ENCODE assay signal across 10 mouse cellular contexts in genomic region chr1:136948511-136949275, GRCm38 (mm10). TPM values are rescaled to one million over a fixed set of nuclear protein-coding genes. Genes with fewer than 3 reads are reported as not detected.
DNase-seq lines count a peak whose midpoint lies in the region; ATAC-seq and TF ChIP-seq lines count a peak whose summit lies in the region.
"Had no signal": no experiment of that assay in that cellular context is flagged by ENCODE, and none has a peak within 500 bp of the region (broad histone marks: within the 10 kb centered on the region; RNA-seq: fewer than 3 reads in every experiment).

No protein-coding gene starts in this region.

- no peak for TF ChIP-seq POLR2A in cerebellum, adult 2 months (IDR thresholded peaks at IDR 0.05; ENCODE audit: borderline replicate concordance, insufficient read depth, low read length)
- TF ChIP-seq POLR2A in bone marrow, adult 2 months (IDR thresholded peaks at IDR 0.05; ENCODE audit: borderline replicate concordance, control insufficient read depth, low read depth, low read length), result no peak

- TF ChIP-seq CTCF in cerebellum, adult 2 months (IDR thresholded peaks at IDR 0.05; ENCODE audit: borderline replicate concordance, insufficient read depth, low read depth, low read length), result no peak
- TF ChIP-seq CTCF in bone marrow, adult 2 months (IDR thresholded peaks at IDR 0.05; ENCODE audit: control insufficient read depth, insufficient read depth, low read length), result no peak
- peak; percentile 38 for TF ChIP-seq CTCF in lung, postnatal 0 days (IDR thresholded peaks at IDR 0.05)

- no peaks in the 10 kb centered on the region for H3K9me3 ChIP-seq in lung, postnatal 0 days (ENCODE audit: low read length)

- no peaks in the 10 kb centered on the region for H3K36me3 ChIP-seq in lung, postnatal 0 days (ENCODE audit: insufficient read depth, low read length)

- H3K9ac ChIP-seq in lung, postnatal 0 days (replicated peaks; ENCODE audit: low read depth), result 0 out of 2 replicates have a peak overlapping the region, but pooled peaks have one; percentile 12

- H3K4me3 ChIP-seq in cerebellum, adult 2 months (replicated peaks; ENCODE audit: insufficient read depth, low read depth, low read length), result no peak overlapping the region
- H3K4me3 ChIP-seq in bone marrow, adult 2 months (replicated peaks; ENCODE audit: control insufficient read depth, low read depth, low read length), result no peak overlapping the region
- H3K4me3 ChIP-seq in lung, postnatal 0 days (ENCODE audit: low read depth, low read length), result peak overlapping the region; percentile 50

- H3K4me2 ChIP-seq in lung, postnatal 0 days (replicated peaks; ENCODE audit: low read depth, low read length), result peak overlapping the region; percentile 78

- H3K4me1 ChIP-seq in cerebellum, adult 2 months (ENCODE audit: control insufficient read depth, insufficient read depth, low read length), result peaks cover 4% of the 10 kb centered on the region
- no peaks in the 10 kb centered on the region for H3K4me1 ChIP-seq in bone marrow, adult 2 months (ENCODE audit: control insufficient read depth, insufficient read depth, low read length)
- peaks cover 19% of the 10 kb centered on the region for H3K4me1 ChIP-seq in lung, postnatal 0 days (ENCODE audit: insufficient read depth, low read depth, low read length)

- peaks cover 8% of the 10 kb centered on the region; the same call in 1 of the 2 replicates for H3K27me3 ChIP-seq in cerebellum, adult 2 months (ENCODE audit: control insufficient read depth, insufficient read depth, low read length)
- H3K27me3 ChIP-seq in lung, postnatal 0 days (replicated peaks; ENCODE audit: insufficient read depth, low read length), result peaks cover 62% of the 10 kb centered on the region

- WGBS in cerebellum, adult 2 months, result 1% methylated on average over 61 of the region's 61 CpGs
- WGBS in bone marrow, adult 2 months, result under 1% methylated on average over 61 of the region's 61 CpGs
- under 1% methylated on average over 56 of the region's 61 CpGs for WGBS in lung, postnatal 0 days

- no peak for TF ChIP-seq EP300 in lung, postnatal 0 days (IDR thresholded peaks at IDR 0.05)

- peak; percentile 33 to 47 for DNase-seq in cerebellum, postnatal 25 days
- no peak for DNase-seq in cerebellum, adult 2 months
- peak; percentile 34 to 39 for DNase-seq in heart, adult 18-20 months
- peak; percentile 28 for DNase-seq in kidney, adult 9 months
- peak; percentile 64 for DNase-seq in lung, postnatal 0 days (ENCODE audit: low spot score)
- DNase-seq in retina, postnatal 1 day, result peak; percentile 76
- no peak for DNase-seq in cerebellum, postnatal 36 days

- peak; percentile 73 for ATAC-seq in lung, postnatal 0 days

- no peak overlapping the region for H3K27ac ChIP-seq in cerebellum, adult 2 months (ENCODE audit: insufficient read depth, low read length)
- H3K27ac ChIP-seq in bone marrow, adult 2 months (ENCODE audit: control insufficient read depth, insufficient read depth, low read depth, low read length, poor library complexity), result peak overlapping the region; percentile 10; the same call in 1 of the 2 replicates
- no peak overlapping the region for H3K27ac ChIP-seq in lung, postnatal 0 days (ENCODE audit: low read length)

RNA-seq across cellular contexts. Expression of gene Nr5a2, which starts 11.6 kb away (rescaled TPM):
- 0.10 and 0.17 TPM in 2 replicates for polyA plus RNA-seq in cerebellum, adult 2 months (2012; rRNA removed)
- 0.79 and 2.3 TPM in 2 replicates for polyA plus RNA-seq in bone marrow, adult 2 months (2011; ENCODE audit: insufficient read depth, insufficient read length, low replicate concordance, missing spikeins)
- total RNA-seq in heart, adult 18-20 months (2021), result under 1 TPM; 0.07 to 0.46 TPM
- 0.54 and 0.64 TPM in 2 replicates for polyA plus RNA-seq in lung, postnatal 0 days (2015; fragmentation: Nextera tagmentation; extraction: Ambion mirVana)
- total RNA-seq: layer of hippocampus, postnatal 10 days had no signal
- polyA plus RNA-seq: C2C12 had no signal

Comparison
In these comparisons a context has a peak if more than half of its experiments do, and no peak if none do; other contexts are left out.
1. DNase-seq: peak in cerebellum, postnatal 25 days (2 of 2), heart, adult 18-20 months (2 of 2), kidney, adult 9 months (single experiment), lung, postnatal 0 days (single experiment) and retina, postnatal 1 day (single experiment); none in cerebellum, adult 2 months (0 of 2) and cerebellum, postnatal 36 days (0 of 2).